Mouse (Mus musculus): ENCODE data around the gene Fem1b. TPM values are rescaled to one million over a fixed set of nuclear protein-coding genes. Genes with fewer than 3 reads are reported as not detected.

Gene Fem1b
- polyA plus RNA-seq, 1 experiment from 2014 or later: 8.9 TPM

DNA sequence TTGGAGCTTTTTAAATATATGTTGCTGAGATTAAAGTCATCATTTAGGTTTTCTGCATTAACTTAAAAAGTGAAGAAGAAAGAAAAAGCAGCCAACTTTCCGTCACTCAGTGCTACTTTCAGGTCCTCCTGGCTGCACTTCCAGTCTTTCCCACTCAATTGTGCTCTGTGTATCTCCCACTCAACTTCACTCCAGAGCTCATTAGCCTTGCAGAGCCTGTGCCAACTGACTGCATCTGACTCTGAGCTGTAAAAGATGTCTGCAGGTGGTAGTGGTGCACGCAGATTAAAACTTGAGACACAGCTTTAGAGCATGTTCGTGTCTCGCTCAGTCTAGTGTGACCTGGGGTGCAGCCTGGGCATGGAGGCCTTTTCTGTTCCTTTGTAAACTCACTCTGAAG is 53.4 kb downstream of the Fem1b start:
- Histone ChIP-seq H3K27me3 (replicated peaks; ENCODE audit: control insufficient read depth, insufficient read depth, low read length) (no peaks in the 10 kb centered on the region), H3K27ac (ENCODE audit: low read depth, low read length) (no peak overlapping the region), H3K9me3 (ENCODE audit: control insufficient read depth) (no peaks in the 10 kb centered on the region), H3K9ac (ENCODE audit: low read depth, low read length) (no peak overlapping the region), H3K36me3 (ENCODE audit: control insufficient read depth, insufficient read depth) (no peaks in the 10 kb centered on the region), H3K4me3 (ENCODE audit: low read depth, low read length) (no peak overlapping the region), H3K4me2 (replicated peaks; ENCODE audit: low read depth) (no peak overlapping the region), H3K4me1 (replicated peaks; ENCODE audit: control insufficient read depth, insufficient read depth, low read length) (no peaks in the 10 kb centered on the region)
- TF ChIP-seq CTCF (IDR thresholded peaks at IDR 0.05; ENCODE audit: low read depth): no peak
- 92% methylated on average over 4 of the region's 4 CpGs for WGBS
- no peak for ATAC-seq

DNA sequence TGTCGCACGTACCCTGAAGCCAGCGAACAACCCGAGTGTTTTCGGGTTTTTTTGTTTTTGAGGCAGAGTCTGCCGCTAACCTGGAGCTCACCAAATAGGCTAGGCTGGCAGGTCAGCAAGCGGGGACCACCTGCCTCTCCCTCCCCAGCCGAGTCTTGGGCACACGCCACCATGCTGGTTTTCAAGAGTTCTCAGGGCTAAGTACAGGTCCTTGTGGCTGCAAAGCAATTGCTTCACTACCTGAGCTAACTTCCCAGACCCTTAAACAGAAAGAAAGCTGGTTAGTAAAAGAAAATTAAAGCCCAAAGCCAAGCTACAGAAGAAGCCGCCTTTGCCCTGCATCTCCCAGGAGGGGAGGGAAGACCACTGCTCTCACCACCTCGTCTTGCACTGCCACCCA is 61.4 kb downstream of the Fem1b start:
- Histone ChIP-seq H3K36me3 (ENCODE audit: control insufficient read depth, insufficient read depth) (no peaks in the 10 kb centered on the region), H3K27ac (ENCODE audit: low read depth, low read length) (no peak overlapping the region), H3K4me1 (replicated peaks; ENCODE audit: control insufficient read depth, insufficient read depth, low read length) (no peaks in the 10 kb centered on the region), H3K9me3 (ENCODE audit: control insufficient read depth) (no peaks in the 10 kb centered on the region), H3K9ac (ENCODE audit: low read depth, low read length) (no peak overlapping the region), H3K27me3 (replicated peaks; ENCODE audit: control insufficient read depth, insufficient read depth, low read length) (no peaks in the 10 kb centered on the region), H3K4me2 (replicated peaks; ENCODE audit: low read depth) (no peak overlapping the region), H3K4me3 (ENCODE audit: low read depth, low read length) (no peak overlapping the region)
- TF ChIP-seq CTCF (IDR thresholded peaks at IDR 0.05; ENCODE audit: low read depth): no peak
- WGBS: 86% methylated on average over 11 of the region's 11 CpGs
- ATAC-seq: no peak

DNA sequence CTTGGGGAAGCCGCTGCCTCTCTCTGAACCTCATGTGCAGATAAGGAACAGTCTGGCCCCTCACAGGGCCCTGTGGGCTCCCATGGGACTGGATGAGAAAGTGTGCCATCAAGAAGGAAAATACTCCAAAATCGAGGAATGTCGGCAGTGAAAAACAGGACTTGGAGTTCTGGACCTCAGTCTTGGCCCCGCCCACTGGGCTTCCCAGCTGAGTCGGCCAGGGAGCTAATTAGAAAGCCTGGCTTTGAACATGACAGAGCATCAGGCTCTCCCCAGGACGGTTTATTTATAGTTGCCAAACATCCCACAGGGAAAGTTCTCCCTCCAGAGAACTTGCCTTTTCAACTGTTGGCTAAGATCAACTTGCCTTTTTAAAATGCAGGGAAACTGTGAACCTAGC is 62.1 kb downstream of the Fem1b start:
- 49% methylated on average over 6 of the region's 6 CpGs for whole genome bisulfite sequencing
- Histone ChIP-seq H3K4me2 (replicated peaks; ENCODE audit: low read depth) (no peak overlapping the region), H3K4me1 (replicated peaks; ENCODE audit: control insufficient read depth, insufficient read depth, low read length) (no peaks in the 10 kb centered on the region), H3K9ac (ENCODE audit: low read depth, low read length) (no peak overlapping the region), H3K36me3 (ENCODE audit: control insufficient read depth, insufficient read depth) (no peaks in the 10 kb centered on the region), H3K27me3 (replicated peaks; ENCODE audit: control insufficient read depth, insufficient read depth, low read length) (no peaks in the 10 kb centered on the region), H3K27ac (ENCODE audit: low read depth, low read length) (no peak overlapping the region), H3K4me3 (ENCODE audit: low read depth, low read length) (no peak overlapping the region), H3K9me3 (ENCODE audit: control insufficient read depth) (no peaks in the 10 kb centered on the region)
- no peak for TF ChIP-seq CTCF (IDR thresholded peaks at IDR 0.05; ENCODE audit: low read depth)
- no peak for ATAC-seq

DNA sequence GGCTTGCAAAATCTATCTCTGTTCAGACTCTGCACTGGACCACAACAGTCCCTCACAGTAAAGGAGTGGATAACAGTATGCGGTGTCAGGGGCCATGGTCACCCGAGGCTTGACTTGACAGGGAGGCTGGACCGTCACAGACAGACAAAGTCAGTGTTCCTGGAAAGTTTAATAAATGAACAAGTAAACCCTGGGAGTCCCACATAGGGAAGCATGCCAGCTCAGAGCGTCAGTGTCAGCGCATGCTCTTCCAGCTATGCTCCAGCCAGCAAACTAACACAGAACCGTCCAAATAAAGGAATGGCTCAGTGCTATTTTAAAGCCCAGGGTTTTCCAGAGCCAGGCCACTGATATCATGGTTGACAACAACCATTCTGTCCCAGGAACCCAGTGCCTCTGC is 65.1 kb downstream of the Fem1b start:
- H3K9me3 ChIP-seq (ENCODE audit: control insufficient read depth): no peaks in the 10 kb centered on the region
- no peaks in the 10 kb centered on the region for H3K4me1 ChIP-seq (replicated peaks; ENCODE audit: control insufficient read depth, insufficient read depth, low read length)
- WGBS: 71% methylated on average over 6 of the region's 6 CpGs
- no peak for ATAC-seq
- H3K4me2 ChIP-seq (replicated peaks; ENCODE audit: low read depth): no peak overlapping the region
- TF ChIP-seq CTCF (IDR thresholded peaks at IDR 0.05; ENCODE audit: low read depth): no peak
- H3K27me3 ChIP-seq (replicated peaks; ENCODE audit: control insufficient read depth, insufficient read depth, low read length): no peaks in the 10 kb centered on the region
- no peak overlapping the region for H3K27ac ChIP-seq (ENCODE audit: low read depth, low read length)
- no peak overlapping the region for H3K9ac ChIP-seq (ENCODE audit: low read depth, low read length)
- H3K36me3 ChIP-seq (ENCODE audit: control insufficient read depth, insufficient read depth): no peaks in the 10 kb centered on the region
- H3K4me3 ChIP-seq (ENCODE audit: low read depth, low read length): no peak overlapping the region

DNA sequence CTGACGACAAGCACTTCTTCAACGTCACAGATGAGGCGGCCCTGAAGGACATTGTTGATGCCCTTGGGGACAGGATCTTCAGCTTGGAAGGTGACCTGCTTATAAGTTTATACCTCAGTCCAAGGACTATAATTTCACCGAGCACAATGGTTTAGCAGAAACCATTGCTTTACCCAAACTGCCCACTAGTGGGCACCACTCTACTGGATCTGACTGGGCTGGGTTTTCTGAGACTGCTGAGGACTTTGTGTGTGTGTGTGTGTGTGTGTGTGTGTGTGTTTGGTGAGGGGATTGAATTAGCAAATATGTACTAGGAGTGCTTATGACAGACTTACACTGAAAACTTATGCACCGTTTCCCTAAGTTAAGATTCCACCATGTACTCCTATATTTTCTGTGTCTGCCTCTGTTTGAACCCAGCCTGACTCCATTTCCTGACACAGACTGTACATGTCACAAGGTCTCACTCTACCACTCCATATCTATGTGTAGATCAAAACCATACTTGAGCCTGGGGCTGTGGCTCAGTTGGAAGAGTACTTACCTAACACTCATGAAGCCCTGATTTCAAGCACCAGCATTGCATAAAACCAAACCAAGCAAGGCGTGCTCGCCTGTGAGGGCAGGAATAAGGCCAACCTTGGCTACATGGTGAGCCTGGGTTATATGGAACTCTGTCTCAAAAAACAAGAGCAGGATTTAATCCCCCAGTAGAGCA is 67.0 kb downstream of the Fem1b start:
- no peaks in the 10 kb centered on the region for H3K4me1 ChIP-seq (replicated peaks; ENCODE audit: control insufficient read depth, insufficient read depth, low read length)
- ATAC-seq: no peak
- H3K4me3 ChIP-seq (ENCODE audit: low read depth, low read length): no peak overlapping the region
- no peak overlapping the region for H3K9ac ChIP-seq (ENCODE audit: low read depth, low read length)
- no peak overlapping the region for H3K4me2 ChIP-seq (replicated peaks; ENCODE audit: low read depth)
- WGBS: 56% methylated on average over 7 of the region's 7 CpGs
- no peaks in the 10 kb centered on the region for H3K27me3 ChIP-seq (replicated peaks; ENCODE audit: control insufficient read depth, insufficient read depth, low read length)
- peak; percentile 87 for TF ChIP-seq CTCF (IDR thresholded peaks at IDR 0.05; ENCODE audit: low read depth)
- H3K36me3 ChIP-seq (ENCODE audit: control insufficient read depth, insufficient read depth): no peaks in the 10 kb centered on the region
- no peaks in the 10 kb centered on the region for H3K9me3 ChIP-seq (ENCODE audit: control insufficient read depth)
- no peak overlapping the region for H3K27ac ChIP-seq (ENCODE audit: low read depth, low read length)

Other genes starting within 250 kb of the Fem1b start
- 0.46 TPM in 2 replicates for gene Itga11, start 134.1 kb downstream of the Fem1b start, polyA plus RNA-seq (2015; fragmentation: Nextera tagmentation; extraction: Ambion mirVana)
- 60.3 and 63.3 TPM in 2 replicates for gene Cln6, start 26.9 kb upstream of the Fem1b start, polyA plus RNA-seq (2015; fragmentation: Nextera tagmentation; extraction: Ambion mirVana)
- 597 and 634 TPM in 2 replicates for gene Calml4, start 46.1 kb upstream of the Fem1b start, polyA plus RNA-seq (2015; fragmentation: Nextera tagmentation; extraction: Ambion mirVana)
- 22.0 and 22.7 TPM in 2 replicates for gene Pias1, start 176.0 kb upstream of the Fem1b start, polyA plus RNA-seq (2015; fragmentation: Nextera tagmentation; extraction: Ambion mirVana)